Mouse (Mus musculus) heart, adult 2 months (tissue): ENCODE results near the gene Cbr4.

Experiments used
- CTCF ChIP-seq: fragments of 200-600 bp; IDR thresholded peaks from 2 replicates; pipeline ENCODE4 v1.8.1; 2022; ENCODE audit warnings: antibody characterized with exemption, mild to moderate bottlenecking, moderate library complexity
- EP300 ChIP-seq: fragments of 200-500 bp; IDR thresholded peaks from 2 replicates; pipeline ENCODE4 v1.6.1; 2011; ENCODE audit warnings: low read depth, low read length, control low read depth; ENCODE audit not compliant: insufficient read depth

DNA sequence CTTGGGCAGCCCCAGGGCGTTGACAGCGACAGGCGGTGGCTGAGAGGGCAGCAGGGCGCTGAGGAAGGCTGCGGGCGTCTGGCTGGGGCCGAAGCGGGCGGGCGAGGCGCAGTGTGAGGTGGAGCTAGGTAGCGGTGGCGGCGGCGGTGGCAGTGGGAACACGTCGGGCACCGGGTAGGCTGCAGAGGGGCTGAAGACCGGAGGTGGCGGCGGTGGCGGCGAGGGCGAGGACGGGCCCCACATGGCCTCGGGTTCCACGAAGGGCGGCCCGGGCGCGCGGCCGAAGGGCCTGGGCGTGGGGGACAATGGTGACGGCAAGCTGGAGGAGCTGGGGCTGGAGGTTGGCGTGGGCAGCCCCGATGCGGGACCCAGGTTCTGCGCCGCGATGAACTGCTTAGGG is 62.1 kb downstream of the Cbr4 start:
- no peak for TF ChIP-seq EP300
- TF ChIP-seq CTCF, result no peak
